Mouse (Mus musculus) liver, embryonic 16.5 days (tissue): Measurements from ENCODE around the gene Rack1. TPM values are rescaled to one million over a fixed set of nuclear protein-coding genes. Genes with fewer than 3 reads are reported as not detected.

Experiments used
- ATAC-seq: fragments of 200-750 bp; cut with Nextera tagmentation; 2 replicates; pipeline ENCODE4 v1.8.0; 2017; ENCODE audit warnings: low read depth, mild to moderate bottlenecking, moderate number of reproducible peaks, moderate library complexity
- H3K27ac ChIP-seq: fragments of 300-500 bp; sonication (generic); 2 replicates; pipeline ENCODE4 v1.5.1; 2014; ENCODE audit warnings: mild to moderate bottlenecking, low read length
- H3K27me3 ChIP-seq: fragments of 300-500 bp; sonication (generic); 2 replicates; pipeline ENCODE4 v1.6.1; 2014; ENCODE audit warnings: low read depth, low read length, mixed read lengths; ENCODE audit not compliant: control insufficient read depth, insufficient read depth
- H3K36me3 ChIP-seq: fragments of 300-500 bp; sonication (generic); 2 replicates; pipeline ENCODE4 v1.6.1; 2014; ENCODE audit warnings: mild to moderate bottlenecking; ENCODE audit not compliant: control insufficient read depth, insufficient read depth
- H3K4me1 ChIP-seq: fragments of 300-500 bp; sonication (generic); 2 replicates; pipeline ENCODE4 v1.6.1; 2014; ENCODE audit warnings: low read depth, low read length, mixed read lengths; ENCODE audit not compliant: control insufficient read depth
- H3K4me2 ChIP-seq: fragments of 300-500 bp; sonication (generic); 2 replicates; pipeline ENCODE4 v1.6.1; 2014; ENCODE audit warnings: low read depth, low read length, mixed read lengths
- H3K4me3 ChIP-seq: fragments of 300-500 bp; sonication (generic); 2 replicates; pipeline ENCODE4 v1.5.1; 2014; ENCODE audit warnings: low read depth, mild to moderate bottlenecking, low read length
- H3K9ac ChIP-seq: fragments of 300-500 bp; sonication (generic); 2 replicates; pipeline ENCODE4 v1.6.1; 2014; ENCODE audit warnings: low read depth, low read length
- H3K9me3 ChIP-seq: fragments of 300-500 bp; sonication (generic); replicated peaks from 2 replicates; pipeline ENCODE4 v1.6.1; 2016; ENCODE audit warnings: low read length; ENCODE audit not compliant: control insufficient read depth
- whole genome bisulfite sequencing: fragments of 180-500 bp; shearing (Covaris S2); extraction: QIAGEN DNeasy Blood & Tissue Kit; methylation state at CpG from one replicate; pipeline ENCODE4 v1.1.7; 2014; ENCODE audit not compliant: insufficient replicate concordance; 5-methylcytosine and 5-hydroxymethylcytosine counted together
- polyA plus RNA-seq: library from polyadenylated mRNA; unstranded; fragments of >200 nt; fragmentation: Nextera tagmentation; extraction: Ambion mirVana; gene quantifications from 2 replicates; pipeline ENCODE4 v1.2.1, GENCODE M21; 2015

The Rack1 gene
- polyA plus RNA-seq, 1 experiment from 2014 or later: 395 TPM

GRCm38 (mm10) chr11:48826752-48827096, 26.6 kb downstream of the Rack1 start:
- Histone ChIP-seq H3K9ac (peak overlapping the region; percentile 30), H3K36me3 (no peaks in the 10 kb centered on the region), H3K27me3 (peaks cover 21% of the 10 kb centered on the region), H3K4me2 (peak overlapping the region; percentile 72), H3K9me3 (no peaks in the 10 kb centered on the region; the same call in 1 of the 2 replicates), H3K4me1 (peaks cover 15% of the 10 kb centered on the region), H3K27ac (no peak overlapping the region), H3K4me3 (peak overlapping the region; percentile 56)
- no peak for ATAC-seq
- WGBS: 4% methylated on average over 6 of the region's 6 CpGs

GRCm38 (mm10) chr11:48827926-48828325, 27.8 kb downstream of the Rack1 start:
- Histone ChIP-seq H3K9ac (no peak overlapping the region), H3K4me2 (no peak overlapping the region), H3K4me1 (peaks cover 17% of the 10 kb centered on the region), H3K27me3 (peaks cover 21% of the 10 kb centered on the region), H3K27ac (no peak overlapping the region), H3K4me3 (no peak overlapping the region), H3K9me3 (no peaks in the 10 kb centered on the region; the same call in 1 of the 2 replicates), H3K36me3 (no peaks in the 10 kb centered on the region)
- WGBS: 72% methylated on average over 6 of the region's 6 CpGs
- no peak for ATAC-seq

- ATAC-seq: no peak
- Histone ChIP-seq H3K27me3 (peaks cover 8% of the 10 kb centered on the region), H3K27ac (no peak overlapping the region), H3K4me1 (peaks cover 14% of the 10 kb centered on the region), H3K4me3 (no peak overlapping the region), H3K9me3 (no peaks in the 10 kb centered on the region; the same call in 1 of the 2 replicates), H3K9ac (no peak overlapping the region), H3K36me3 (no peaks in the 10 kb centered on the region), H3K4me2 (no peak overlapping the region)
- 45% methylated on average over 2 of the region's 2 CpGs for WGBS
These were observed 30.1 kb downstream of the Rack1 start for GRCm38 (mm10) chr11:48830279-48830678.

GRCm38 (mm10) chr11:48831273-48831672, 31.1 kb downstream of the Rack1 start:
- peaks cover 9% of the 10 kb centered on the region for H3K27me3 ChIP-seq
- no peaks in the 10 kb centered on the region; the same call in 1 of the 2 replicates for H3K9me3 ChIP-seq
- H3K27ac ChIP-seq: no peak overlapping the region
- 60% methylated on average over 2 of the region's 2 CpGs for WGBS
- H3K4me1 ChIP-seq: peaks cover 14% of the 10 kb centered on the region
- no peak for ATAC-seq
- H3K4me2 ChIP-seq: no peak overlapping the region
- H3K4me3 ChIP-seq: no peak overlapping the region
- H3K36me3 ChIP-seq: no peaks in the 10 kb centered on the region
- H3K9ac ChIP-seq: no peak overlapping the region

GRCm38 (mm10) chr11:48833078-48833730, 33.1 kb downstream of the Rack1 start:
- Histone ChIP-seq H3K4me1 (peaks cover 18% of the 10 kb centered on the region), H3K4me2 (peak overlapping the region; percentile 67), H3K4me3 (peak overlapping the region; percentile 67), H3K36me3 (no peaks in the 10 kb centered on the region), H3K9ac (no peak overlapping the region), H3K9me3 (no peaks in the 10 kb centered on the region), H3K27me3 (peaks cover 16% of the 10 kb centered on the region), H3K27ac (peak overlapping the region; percentile 39; the same call in 1 of the 2 replicates)
- peak; percentile 33 for ATAC-seq
- 16% methylated on average over 9 of the region's 9 CpGs for WGBS

GRCm38 (mm10) chr11:48833731-48834639, 33.9 kb downstream of the Rack1 start:
- Histone ChIP-seq H3K4me3 (peak overlapping the region; percentile 67), H3K9ac (peak overlapping the region; percentile 54), H3K27me3 (peaks cover 16% of the 10 kb centered on the region), H3K36me3 (no peaks in the 10 kb centered on the region), H3K9me3 (no peaks in the 10 kb centered on the region), H3K4me1 (peaks cover 22% of the 10 kb centered on the region), H3K4me2 (peak overlapping the region; percentile 67), H3K27ac (peak overlapping the region; percentile 64)
- ATAC-seq: peak; percentile 84
- WGBS: under 1% methylated on average over 30 of the region's 30 CpGs

GRCm38 (mm10) chr11:48835923-48836322, 35.8 kb downstream of the Rack1 start:
- Histone ChIP-seq H3K4me1 (peaks cover 22% of the 10 kb centered on the region), H3K4me3 (no peak overlapping the region), H3K4me2 (no peak overlapping the region), H3K27me3 (peaks cover 16% of the 10 kb centered on the region), H3K9me3 (no peaks in the 10 kb centered on the region), H3K9ac (no peak overlapping the region), H3K36me3 (no peaks in the 10 kb centered on the region), H3K27ac (no peak overlapping the region)
- ATAC-seq: no peak
- 66% methylated on average over 6 of the region's 6 CpGs for WGBS

- H3K4me2 ChIP-seq: peak overlapping the region; percentile 97
- H3K27me3 ChIP-seq: peaks cover 16% of the 10 kb centered on the region
- no peaks in the 10 kb centered on the region for H3K9me3 ChIP-seq
- whole genome bisulfite sequencing: 23% methylated on average over 11 of the region's 11 CpGs
- peak overlapping the region; percentile 75 for H3K4me3 ChIP-seq
- no peak overlapping the region for H3K27ac ChIP-seq
- H3K9ac ChIP-seq: peak overlapping the region; percentile 71; the same call in 1 of the 2 replicates
- H3K4me1 ChIP-seq: peaks cover 22% of the 10 kb centered on the region
- no peaks in the 10 kb centered on the region for H3K36me3 ChIP-seq
- ATAC-seq: no peak
These were observed 36.8 kb downstream of the Rack1 start for GRCm38 (mm10) chr11:48836990-48837309.
